Mouse (Mus musculus) kidney, adult 11 months (tissue): ENCODE measurements around the gene H2al1d.
"Not testable (repeated sequence)": the region's sequence is repeated elsewhere in the genome, so short reads cannot be mapped to it uniquely, and the experiment has no call there.

ENCODE experiments used
- DNase-seq: peaks from one replicate; pipeline ENCODE4 v3.0.0; 2022

Gene H2al1d

DNA sequence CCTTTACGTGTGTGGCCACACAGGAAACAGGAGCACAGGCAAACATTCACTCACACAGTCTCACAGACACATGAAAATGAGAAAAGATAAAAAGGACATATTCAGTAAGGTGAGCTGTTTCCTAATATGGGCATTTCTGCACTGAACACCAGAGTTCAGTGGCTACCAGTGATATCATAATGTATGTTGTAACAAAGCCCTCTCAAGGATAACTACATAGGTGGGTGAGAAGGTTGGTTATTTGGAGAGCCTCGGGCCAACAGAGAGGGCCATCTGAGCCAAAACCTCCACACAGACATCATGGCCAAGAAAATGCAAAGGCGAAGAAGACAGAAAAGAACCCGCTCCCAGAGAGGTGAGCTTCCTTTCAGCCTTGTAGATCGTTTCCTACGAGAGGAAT is at the start of gene H2al1d:
Gene H2al1d, plus strand, starts transcription at position 301 of the 400 bp plus-strand sequence.
- DNase-seq: not testable (repeated sequence)

DNA sequence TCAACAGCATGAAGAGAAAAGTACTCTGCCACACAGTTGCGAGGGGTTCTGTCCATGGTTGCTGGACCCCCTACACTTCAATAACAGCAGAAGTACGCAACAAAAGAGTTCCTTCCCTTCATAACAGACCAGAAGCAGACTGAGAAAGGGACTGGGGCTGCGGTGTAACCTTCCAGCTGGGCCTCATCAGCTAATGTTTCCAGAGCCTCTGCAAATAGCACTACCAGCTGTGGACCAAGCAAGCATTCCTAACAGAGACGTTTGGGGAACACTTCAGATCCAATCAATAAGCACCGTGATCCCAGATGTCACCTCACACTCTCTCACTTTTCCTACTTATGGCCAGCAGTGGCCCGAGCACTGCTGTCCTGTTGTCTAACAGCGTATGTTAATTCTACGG is 43.7 kb upstream of the H2al1d start:
- DNase-seq: no peak

DNA sequence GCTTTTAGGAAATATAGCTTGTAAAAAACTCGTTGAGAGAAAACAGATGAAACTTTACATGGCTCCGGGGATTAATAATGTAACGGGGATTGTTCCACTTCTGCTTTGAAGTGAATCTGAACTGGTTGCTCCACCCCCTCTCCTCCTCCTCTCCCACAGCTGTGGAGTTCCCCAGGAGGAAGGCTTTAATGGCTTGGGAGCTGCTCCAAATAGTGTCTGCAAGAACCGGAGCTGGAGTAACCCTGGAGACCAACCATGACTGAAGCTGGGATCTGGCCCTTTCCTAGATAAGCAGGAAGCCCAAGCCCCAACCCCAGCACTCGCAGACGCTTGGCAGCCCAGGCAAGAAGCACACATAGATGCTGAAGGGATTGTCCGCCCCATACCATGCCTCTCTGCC is 40.8 kb upstream of the H2al1d start:
- DNase-seq: peak; percentile 26

DNA sequence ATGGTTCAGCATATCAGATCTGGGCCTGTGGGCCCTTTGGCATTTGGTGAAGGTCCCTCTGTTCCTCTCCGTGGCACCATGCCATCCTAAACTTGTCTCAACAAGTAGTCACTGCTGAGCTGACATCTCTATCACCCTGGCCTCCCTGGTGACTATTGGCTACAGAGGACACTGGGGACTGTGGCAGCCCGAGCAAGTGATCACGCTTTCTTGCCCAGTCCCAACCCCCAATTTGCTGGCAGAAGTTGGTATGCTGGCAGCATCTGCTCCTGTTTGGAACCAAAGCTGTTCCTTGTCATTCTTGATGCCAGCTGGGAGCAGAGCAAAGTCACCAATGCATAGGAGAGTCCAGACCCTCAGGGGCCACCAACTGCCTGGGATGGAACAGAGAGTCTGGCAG is 39.5 kb upstream of the H2al1d start:
- DNase-seq: no peak

DNA sequence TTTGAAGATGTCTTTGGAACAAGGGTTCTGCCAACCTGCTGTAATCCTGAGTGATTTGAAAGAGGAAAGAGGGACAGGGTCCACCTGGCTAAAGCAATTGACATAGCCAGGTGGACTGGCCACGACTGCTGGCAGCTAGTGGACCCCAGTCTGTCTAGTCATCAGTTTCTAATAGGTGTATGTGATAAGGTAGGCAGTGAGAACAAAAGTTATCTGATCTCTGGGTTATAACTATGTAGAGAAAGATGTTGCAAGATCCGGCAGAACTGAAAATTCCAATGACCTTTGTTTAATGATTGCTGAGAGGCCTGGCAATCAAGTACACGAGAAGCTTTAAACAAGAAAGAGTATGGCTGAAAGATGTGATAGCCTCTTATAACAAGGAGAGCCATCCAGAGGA is 35.4 kb upstream of the H2al1d start:
- no peak for DNase-seq

DNA sequence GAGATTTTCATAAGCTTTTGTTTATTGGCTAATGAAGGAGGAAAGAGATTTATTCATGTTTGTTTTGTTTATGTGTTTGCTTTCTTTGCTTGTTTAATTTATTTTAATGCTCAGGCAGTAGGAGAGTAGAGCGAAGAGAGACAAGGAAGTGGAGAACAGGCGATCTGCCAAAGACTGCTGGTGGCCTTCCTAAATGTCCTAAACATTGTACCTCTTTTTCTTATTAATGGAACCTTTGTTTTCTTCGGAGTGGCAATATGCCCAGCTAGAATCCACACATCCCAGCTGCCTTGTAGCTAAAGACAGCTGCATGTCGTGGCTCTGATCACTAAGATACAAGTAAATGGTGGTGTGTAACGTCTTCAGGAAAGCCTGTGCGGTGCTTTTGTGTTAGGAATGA is 31.5 kb upstream of the H2al1d start:
- DNase-seq: no peak

DNA sequence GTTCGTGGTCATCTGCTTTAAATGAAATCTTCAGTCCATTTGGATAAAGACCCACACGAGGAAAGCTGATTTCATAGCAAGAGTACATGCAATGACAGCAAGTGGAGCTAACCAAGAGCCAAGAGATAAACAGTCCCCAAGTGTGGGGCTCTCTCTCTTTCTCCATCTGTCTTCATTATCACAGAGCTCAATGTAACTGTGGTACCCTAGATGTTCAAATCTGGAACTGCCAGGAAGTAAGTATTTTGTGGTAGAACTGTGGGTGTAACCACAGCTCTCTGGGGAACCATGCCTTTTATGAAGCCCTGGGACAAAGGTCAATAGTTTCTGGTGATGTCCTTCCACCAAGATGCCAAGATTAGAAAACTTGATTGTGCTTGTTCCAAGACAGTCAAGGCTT is 27.9 kb upstream of the H2al1d start:
- DNase-seq: no peak

DNA sequence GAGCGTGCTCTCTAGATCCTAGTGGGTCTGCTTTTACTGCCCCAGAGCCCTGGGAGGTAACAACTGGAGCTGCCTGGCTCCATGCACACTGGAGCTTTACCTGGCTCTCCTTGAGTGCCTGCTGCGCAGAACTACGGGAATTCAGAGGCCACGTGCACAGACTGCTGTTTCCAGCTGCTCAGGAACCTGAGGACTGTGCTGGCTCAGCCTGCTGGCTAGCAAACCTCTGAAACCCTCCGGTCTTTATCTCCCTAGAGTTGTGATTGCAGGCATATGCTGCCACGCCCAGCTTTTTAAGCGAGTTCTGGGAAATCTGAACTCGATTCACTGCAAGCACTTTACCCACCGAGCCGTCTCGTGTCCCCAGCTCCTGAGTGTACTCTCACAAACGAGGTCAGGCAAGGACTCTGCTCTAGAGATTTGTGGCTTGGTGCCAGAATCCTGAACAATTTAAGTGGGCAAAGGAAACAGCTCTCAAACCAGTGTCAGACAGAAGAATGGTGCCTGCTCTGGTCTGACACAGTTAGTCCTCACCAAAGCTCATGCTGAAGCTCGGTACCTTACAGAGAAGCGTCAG is 20.2 kb upstream of the H2al1d start:
- DNase-seq: no peak

DNA sequence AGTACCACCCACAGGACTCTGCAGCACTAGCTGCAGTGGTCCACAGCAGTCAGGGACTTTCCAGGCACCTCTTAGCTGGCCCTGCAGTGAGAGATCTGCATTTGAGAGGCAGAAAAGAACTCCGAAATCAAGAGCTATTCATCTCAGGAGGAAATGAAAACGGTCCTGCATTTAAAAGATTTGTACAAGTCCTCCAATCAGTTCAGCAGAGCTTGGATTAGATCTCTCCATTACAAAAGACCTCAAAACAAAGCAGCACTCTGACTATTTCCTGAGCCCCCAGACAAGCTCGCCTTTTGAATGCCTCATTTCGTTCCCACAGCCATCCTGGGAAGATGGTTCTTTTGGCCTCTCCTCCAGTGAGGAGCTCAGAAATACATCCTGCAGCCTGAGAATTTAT is 19.4 kb upstream of the H2al1d start:
- no peak for DNase-seq

DNA sequence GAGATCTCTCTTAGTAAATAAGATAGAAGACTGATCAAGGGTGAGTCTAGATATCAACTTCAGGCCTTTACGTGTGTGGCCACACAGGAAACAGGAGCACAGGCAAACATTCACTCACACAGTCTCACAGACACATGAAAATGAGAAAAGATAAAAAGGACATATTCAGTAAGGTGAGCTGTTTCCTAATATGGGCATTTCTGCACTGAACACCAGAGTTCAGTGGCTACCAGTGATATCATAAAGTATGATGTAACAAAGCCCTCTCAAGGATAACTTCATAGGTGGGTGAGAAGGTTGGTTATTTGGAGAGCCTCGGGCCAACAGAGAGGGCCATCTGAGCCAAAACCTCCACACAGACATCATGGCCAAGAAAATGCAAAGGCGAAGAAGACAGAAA is 9.7 kb upstream of the H2al1d start, which contains the start of gene H2al1a:
Gene H2al1a, plus strand, starts transcription at position 301 of the 400 bp plus-strand sequence.
- DNase-seq: not testable (repeated sequence)

DNA sequence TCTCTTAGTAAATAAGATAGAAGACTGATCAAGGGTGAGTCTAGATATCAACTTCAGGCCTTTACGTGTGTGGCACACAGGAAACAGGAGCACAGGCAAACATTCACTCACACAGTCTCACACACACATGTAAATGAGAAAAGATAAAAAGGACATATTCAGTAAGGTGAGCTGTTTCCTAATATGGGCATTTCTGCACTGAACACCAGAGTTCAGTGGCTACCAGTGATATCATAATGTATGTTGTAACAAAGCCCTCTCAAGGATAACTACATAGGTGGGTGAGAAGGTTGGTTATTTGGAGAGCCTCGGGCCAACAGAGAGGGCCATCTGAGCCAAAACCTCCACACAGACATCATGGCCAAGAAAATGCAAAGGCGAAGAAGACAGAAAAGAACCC is 6.5 kb upstream of the H2al1d start, which contains the start of gene H2al1b:
Gene H2al1b, plus strand, starts transcription at position 301 of the 400 bp plus-strand sequence.
- not testable (repeated sequence) for DNase-seq

DNA sequence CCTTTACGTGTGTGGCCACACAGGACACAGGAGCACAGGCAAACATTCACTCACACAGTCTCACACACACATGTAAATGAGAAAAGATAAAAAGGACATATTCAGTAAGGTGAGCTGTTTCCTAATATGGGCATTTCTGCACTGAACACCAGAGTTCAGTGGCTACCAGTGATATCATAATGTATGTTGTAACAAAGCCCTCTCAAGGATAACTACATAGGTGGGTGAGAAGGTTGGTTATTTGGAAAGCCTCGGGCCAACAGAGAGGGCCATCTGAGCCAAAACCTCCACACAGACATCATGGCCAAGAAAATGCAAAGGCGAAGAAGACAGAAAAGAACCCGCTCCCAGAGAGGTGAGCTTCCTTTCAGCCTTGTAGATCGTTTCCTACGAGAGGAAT is 3.3 kb upstream of the H2al1d start, which contains the start of gene H2al1c:
Gene H2al1c, plus strand, starts transcription at position 301 of the 400 bp plus-strand sequence.
- not testable (repeated sequence) for DNase-seq

DNA sequence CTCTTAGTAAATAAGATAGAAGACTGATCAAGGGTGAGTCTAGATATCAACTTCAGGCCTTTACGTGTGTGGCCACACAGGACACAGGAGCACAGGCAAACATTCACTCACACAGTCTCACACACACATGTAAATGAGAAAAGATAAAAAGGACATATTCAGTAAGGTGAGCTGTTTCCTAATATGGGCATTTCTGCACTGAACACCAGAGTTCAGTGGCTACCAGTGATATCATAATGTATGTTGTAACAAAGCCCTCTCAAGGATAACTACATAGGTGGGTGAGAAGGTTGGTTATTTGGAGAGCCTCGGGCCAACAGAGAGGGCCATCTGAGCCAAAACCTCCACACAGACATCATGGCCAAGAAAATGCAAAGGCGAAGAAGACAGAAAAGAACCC is 3.0 kb downstream of the H2al1d start, which contains the start of gene H2al1e:
Gene H2al1e, plus strand, starts transcription at position 301 of the 400 bp plus-strand sequence.
- DNase-seq: not testable (repeated sequence)

DNA sequence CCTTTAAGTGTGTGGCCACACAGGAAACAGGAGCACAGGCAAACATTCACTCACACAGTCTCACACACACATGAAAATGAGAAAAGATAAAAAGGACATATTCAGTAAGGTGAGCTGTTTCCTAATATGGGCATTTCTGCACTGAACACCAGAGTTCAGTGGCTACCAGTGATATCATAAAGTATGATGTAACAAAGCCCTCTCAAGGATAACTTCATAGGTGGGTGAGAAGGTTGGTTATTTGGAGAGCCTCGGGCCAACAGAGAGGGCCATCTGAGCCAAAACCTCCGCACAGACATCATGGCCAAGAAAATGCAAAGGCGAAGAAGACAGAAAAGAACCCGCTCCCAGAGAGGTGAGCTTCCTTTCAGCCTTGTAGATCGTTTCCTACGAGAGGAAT is 6.2 kb downstream of the H2al1d start, which contains the start of gene H2al1f:
Gene H2al1f, plus strand, starts transcription at position 301 of the 400 bp plus-strand sequence.
- not testable (repeated sequence) for DNase-seq

DNA sequence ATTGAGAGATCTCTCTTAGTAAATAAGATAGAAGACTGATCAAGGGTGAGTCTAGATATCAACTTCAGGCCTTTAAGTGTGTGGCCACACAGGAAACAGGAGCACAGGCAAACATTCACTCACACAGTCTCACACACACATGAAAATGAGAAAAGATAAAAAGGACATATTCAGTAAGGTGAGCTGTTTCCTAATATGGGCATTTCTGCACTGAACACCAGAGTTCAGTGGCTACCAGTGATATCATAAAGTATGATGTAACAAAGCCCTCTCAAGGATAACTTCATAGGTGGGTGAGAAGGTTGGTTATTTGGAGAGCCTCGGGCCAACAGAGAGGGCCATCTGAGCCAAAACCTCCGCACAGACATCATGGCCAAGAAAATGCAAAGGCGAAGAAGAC is 9.3 kb downstream of the H2al1d start, which contains the start of gene H2al1g:
Gene H2al1g, plus strand, starts transcription at position 301 of the 400 bp plus-strand sequence.
- not testable (repeated sequence) for DNase-seq

DNA sequence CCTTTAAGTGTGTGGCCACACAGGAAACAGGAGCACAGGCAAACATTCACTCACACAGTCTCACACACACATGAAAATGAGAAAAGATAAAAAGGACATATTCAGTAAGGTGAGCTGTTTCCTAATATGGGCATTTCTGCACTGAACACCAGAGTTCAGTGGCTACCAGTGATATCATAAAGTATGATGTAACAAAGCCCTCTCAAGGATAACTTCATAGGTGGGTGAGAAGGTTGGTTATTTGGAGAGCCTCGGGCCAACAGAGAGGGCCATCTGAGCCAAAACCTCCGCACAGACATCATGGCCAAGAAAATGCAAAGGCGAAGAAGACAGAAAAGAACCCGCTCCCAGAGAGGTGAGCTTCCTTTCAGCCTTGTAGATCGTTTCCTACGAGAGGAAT is 12.6 kb downstream of the H2al1d start, which contains the start of gene H2al1h:
Gene H2al1h, plus strand, starts transcription at position 301 of the 400 bp plus-strand sequence.
- DNase-seq: not testable (repeated sequence)

DNA sequence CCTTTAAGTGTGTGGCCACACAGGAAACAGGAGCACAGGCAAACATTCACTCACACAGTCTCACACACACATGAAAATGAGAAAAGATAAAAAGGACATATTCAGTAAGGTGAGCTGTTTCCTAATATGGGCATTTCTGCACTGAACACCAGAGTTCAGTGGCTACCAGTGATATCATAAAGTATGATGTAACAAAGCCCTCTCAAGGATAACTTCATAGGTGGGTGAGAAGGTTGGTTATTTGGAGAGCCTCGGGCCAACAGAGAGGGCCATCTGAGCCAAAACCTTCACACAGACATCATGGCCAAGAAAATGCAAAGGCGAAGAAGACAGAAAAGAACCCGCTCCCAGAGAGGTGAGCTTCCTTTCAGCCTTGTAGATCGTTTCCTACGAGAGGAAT is 15.7 kb downstream of the H2al1d start, which contains the start of gene H2al1i:
Gene H2al1i, plus strand, starts transcription at position 301 of the 400 bp plus-strand sequence.
- DNase-seq: not testable (repeated sequence)

DNA sequence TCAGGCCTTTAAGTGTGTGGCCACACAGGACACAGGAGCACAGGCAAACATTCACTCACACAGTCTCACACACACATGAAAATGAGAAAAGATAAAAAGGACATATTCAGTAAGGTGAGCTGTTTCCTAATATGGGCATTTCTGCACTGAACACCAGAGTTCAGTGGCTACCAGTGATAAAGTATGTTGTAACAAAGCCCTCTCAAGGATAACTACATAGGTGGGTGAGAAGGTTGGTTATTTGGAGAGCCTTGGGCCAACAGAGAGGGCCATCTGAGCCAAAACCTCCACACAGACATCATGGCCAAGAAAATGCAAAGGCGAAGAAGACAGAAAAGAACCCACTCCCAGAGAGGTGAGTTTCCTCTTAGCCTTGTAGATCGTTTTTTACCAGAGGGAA is 18.9 kb downstream of the H2al1d start, which contains the start of gene H2al1j:
Gene H2al1j, plus strand, starts transcription at position 301 of the 400 bp plus-strand sequence.
- DNase-seq: not testable (repeated sequence)

DNA sequence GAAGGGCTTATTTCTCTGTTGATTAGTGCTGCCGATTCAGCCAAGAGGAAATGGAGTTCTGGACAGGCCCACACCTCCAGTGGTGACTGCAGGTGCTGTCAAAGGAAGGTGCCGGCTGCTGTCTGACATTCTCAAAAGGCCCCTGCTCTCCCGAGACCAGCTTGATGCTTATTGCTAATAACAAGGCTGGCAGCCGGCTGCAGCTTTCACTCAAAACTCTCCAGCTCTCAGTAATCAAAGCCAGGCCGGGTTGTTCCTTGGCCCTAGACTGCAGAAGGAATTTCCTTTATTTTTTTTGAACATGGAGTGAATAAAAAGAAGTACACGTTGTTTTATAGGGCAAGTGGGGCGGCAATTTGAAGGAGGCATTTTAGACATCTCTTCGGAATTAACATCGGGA is 37.1 kb downstream of the H2al1d start:
- DNase-seq: no peak

DNA sequence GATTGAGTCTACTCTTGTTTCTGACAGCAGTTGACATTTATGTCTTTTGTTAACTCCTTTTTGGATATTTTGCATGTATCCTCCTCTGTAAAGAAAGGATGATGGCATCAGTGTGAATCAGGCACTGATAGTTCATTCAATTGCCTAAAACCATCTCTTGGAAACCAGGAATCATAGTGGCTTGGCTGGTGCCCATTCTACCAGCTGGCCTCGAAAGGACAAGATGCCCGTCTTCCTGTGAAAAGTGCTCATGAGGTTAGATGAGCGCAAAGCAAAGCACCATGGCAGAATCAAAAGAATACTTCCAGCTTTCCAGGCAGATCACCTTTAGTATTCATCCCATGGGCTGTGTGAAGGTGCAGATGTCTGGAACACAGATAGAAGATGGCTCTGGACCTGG is 38.1 kb downstream of the H2al1d start:
- DNase-seq: no peak
